Comparison of ENCODE assay signal across 21 mouse cellular contexts in the genomic region with DNA sequence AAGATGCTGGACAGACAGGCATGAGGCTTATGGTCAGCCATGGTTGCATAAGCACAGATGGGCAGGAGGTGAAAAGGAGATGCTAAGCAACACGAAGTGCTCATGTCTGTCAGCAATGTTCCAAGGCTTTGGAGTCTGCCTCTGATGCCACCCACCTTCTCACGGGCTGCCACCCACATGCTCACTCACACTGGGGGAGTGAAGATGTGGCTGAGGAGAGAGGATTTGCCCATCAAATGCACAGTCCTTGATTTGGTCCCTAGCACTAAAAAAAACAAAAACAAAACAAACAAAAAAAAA. TPM values are rescaled to one million over a fixed set of nuclear protein-coding genes. Genes with fewer than 3 reads are reported as not detected.
A peak's percentile ranks its signal among the peaks of the same experiment; 100 is the strongest.
DNase-seq lines count a peak whose midpoint lies in the region; TF ChIP-seq lines count a peak whose summit lies in the region.
"Had no signal": no experiment of that assay in that cellular context is flagged by ENCODE, and none has a peak within 500 bp of the region (broad histone marks: within the 10 kb centered on the region; RNA-seq: fewer than 3 reads in every experiment).

No protein-coding gene starts in this region.

- H3K4me3 ChIP-seq in cerebellum, adult 2 months (replicated peaks; ENCODE audit: insufficient read depth, low read depth, low read length), result no peak overlapping the region
- no peak overlapping the region for H3K4me3 ChIP-seq in kidney, adult 2 months (ENCODE audit: insufficient read depth, low read depth, low read length)
- H3K4me3 ChIP-seq: forebrain, embryonic 12.5 days; hindbrain, embryonic 10.5 days; limb, embryonic 12.5 days; liver, embryonic 12.5 days had no signal

- DNase-seq in cerebellum, adult 2 months, result no peak
- no peak for DNase-seq in cerebellum, postnatal 4 days (ENCODE audit: low spot score in 2 of 2)
- DNase-seq in layer of hippocampus, adult 9-11 months, result peak; percentile 49
- DNase-seq in layer of hippocampus, postnatal 14 days (ENCODE audit: low spot score in 2 of 2), result no peak
- DNase-seq in testis, postnatal 10 days (ENCODE audit: low spot score), result peak; percentile 31
- no peak for DNase-seq in testis, postnatal 14 days (ENCODE audit: low spot score)
- no peak for DNase-seq in embryo, embryonic 11 days
- DNase-seq in kidney, adult 2 months, result no peak
- DNase-seq: adrenal gland, postnatal 10 days; cerebellum, adult 11 months; gastrocnemius, postnatal 36 days; kidney, adult 18-20 months; kidney, postnatal 14 days; lung, adult 2 months had no signal

- no peak for TF ChIP-seq POLR2A in cerebellum, adult 2 months (IDR thresholded peaks at IDR 0.05; ENCODE audit: borderline replicate concordance, insufficient read depth, low read length)
- TF ChIP-seq POLR2A in kidney, adult 2 months (IDR thresholded peaks at IDR 0.05; ENCODE audit: low read depth, low read length), result no peak

- H3K27ac ChIP-seq in cerebellum, adult 2 months (ENCODE audit: insufficient read depth, low read length), result peak overlapping the region; percentile 85
- H3K27ac ChIP-seq in kidney, adult 2 months (ENCODE audit: insufficient read depth, low read depth, low read length), result no peak overlapping the region
- H3K27ac ChIP-seq: forebrain, embryonic 12.5 days; hindbrain, embryonic 10.5 days; limb, embryonic 12.5 days; liver, embryonic 12.5 days had no signal

- H3K4me1 ChIP-seq in cerebellum, adult 2 months (ENCODE audit: control insufficient read depth, insufficient read depth, low read length), result peaks cover 68% of the 10 kb centered on the region
- no peaks in the 10 kb centered on the region for H3K4me1 ChIP-seq in kidney, adult 2 months (ENCODE audit: control insufficient read depth, insufficient read depth, low read length)
- H3K4me1 ChIP-seq: forebrain, embryonic 12.5 days; hindbrain, embryonic 10.5 days; limb, embryonic 12.5 days; liver, embryonic 12.5 days had no signal

- no peak for TF ChIP-seq CTCF in cerebellum, adult 2 months (IDR thresholded peaks at IDR 0.05; ENCODE audit: borderline replicate concordance, insufficient read depth, low read depth, low read length)
- TF ChIP-seq CTCF in kidney, adult 2 months (conservative IDR thresholded peaks at IDR 0.05; ENCODE audit: insufficient read depth, insufficient read length, low read depth, low read length), result no peak

- WGBS in cerebellum, adult 2 months, result 16% methylated on average over 2 of the region's 2 CpGs
- WGBS in kidney, adult 2 months, result 35% methylated on average over 2 of the region's 2 CpGs

- H3K36me3 ChIP-seq in kidney, adult 2 months (ENCODE audit: control insufficient read depth, insufficient read depth, low read length), result no peaks in the 10 kb centered on the region
- H3K36me3 ChIP-seq: forebrain, embryonic 12.5 days; G1E; hindbrain, embryonic 10.5 days; limb, embryonic 12.5 days; liver, embryonic 12.5 days had no signal

- no peaks in the 10 kb centered on the region for H3K27me3 ChIP-seq in cerebellum, adult 2 months (ENCODE audit: control insufficient read depth, insufficient read depth, low read length)
- H3K27me3 ChIP-seq in kidney, adult 2 months (replicated peaks; ENCODE audit: control insufficient read depth, insufficient read depth, low read length), result no peaks in the 10 kb centered on the region
- H3K27me3 ChIP-seq: forebrain, embryonic 12.5 days; limb, embryonic 12.5 days; liver, embryonic 12.5 days had no signal

RNA-seq across cellular contexts. Expression of gene Osbp2, which starts 13.4 kb away (rescaled TPM):
- polyA plus RNA-seq in cerebellum, adult 2 months (2012; rRNA removed), result 71.3 and 81.7 TPM in 2 replicates
- 10 to 100 TPM; 82.8 to 89.6 TPM for total RNA-seq in layer of hippocampus, postnatal 14 days (2021)
- 3.3 and 4.5 TPM in 2 replicates for polyA plus RNA-seq in kidney, adult 2 months (2012; rRNA removed)
- total RNA-seq: common myeloid progenitor, adult 5-6 weeks had no signal
- polyA plus RNA-seq: activated CD4-positive, CD25-positive, alpha-beta regulatory T cell, adult 4 months; G1E had no signal

RNA-seq across cellular contexts. Expression of gene 4921536K21Rik, which starts 44.6 kb away (rescaled TPM):
- 0.29 and 0.36 TPM in 2 replicates for polyA plus RNA-seq in cerebellum, adult 2 months (2012; rRNA removed)
- total RNA-seq in layer of hippocampus, postnatal 14 days (2021), result under 1 TPM; 0.24 to 0.81 TPM
- polyA plus RNA-seq in kidney, adult 2 months (2012; rRNA removed), result 0.83 and 1.1 TPM in 2 replicates
- total RNA-seq: common myeloid progenitor, adult 5-6 weeks had no signal
- polyA plus RNA-seq: activated CD4-positive, CD25-positive, alpha-beta regulatory T cell, adult 4 months; G1E; liver, embryonic 12.5 days had no signal

RNA-seq across cellular contexts. Expression of gene Dusp18, which starts 44.8 kb away (rescaled TPM):
- 5.4 and 5.7 TPM in 2 replicates for polyA plus RNA-seq in cerebellum, adult 2 months (2012; rRNA removed)
- 10 to 100 TPM; 23.8 to 24.0 TPM for total RNA-seq in layer of hippocampus, postnatal 14 days (2021)
- 7.0 and 7.1 TPM in 2 replicates for polyA plus RNA-seq in kidney, adult 2 months (2012; rRNA removed)
- polyA plus RNA-seq: G1E had no signal

Comparison
In these comparisons a context has a peak if more than half of its experiments do, and no peak if none do; other contexts are left out.
1. DNase-seq: peak in layer of hippocampus, adult 9-11 months (single experiment) and testis, postnatal 10 days (single experiment); none in cerebellum, adult 2 months (0 of 2), cerebellum, postnatal 4 days (0 of 2), layer of hippocampus, postnatal 14 days (0 of 2), testis, postnatal 14 days (single experiment), embryo, embryonic 11 days (single experiment) and kidney, adult 2 months (single experiment).
2. RNA of gene Osbp2, which starts 13.4 kb away (polyA plus RNA-seq): 71.3 to 81.7 TPM in cerebellum, adult 2 months; 3.3 to 4.5 TPM in kidney, adult 2 months; every median in the first group is over 10 times any median in the second.